Mouse (Mus musculus): ENCODE results near the gene Plcb2. TPM values are rescaled to one million over a fixed set of nuclear protein-coding genes. Genes with fewer than 3 reads are reported as not detected.

The Plcb2 gene
- polyA plus RNA-seq, 1 experiment from 2014 or later, result 0.44 TPM

DNA sequence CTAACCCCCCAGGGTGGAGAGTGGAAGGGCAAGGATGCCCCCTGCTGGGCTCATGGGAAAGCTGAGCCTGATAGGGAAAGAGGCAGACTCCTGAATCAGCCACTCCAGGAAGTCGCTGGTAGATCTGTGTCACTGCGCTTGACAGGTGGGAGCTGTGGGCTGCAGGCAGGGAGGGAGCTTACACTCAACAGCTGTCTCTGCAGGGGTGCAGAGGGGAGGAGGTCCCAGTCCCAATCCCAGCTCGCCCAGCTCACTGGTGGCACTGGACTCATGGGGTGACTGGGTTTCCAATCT lies 2.3 kb upstream of the Plcb2 start:
- Histone ChIP-seq H3K4me3 (replicated peaks) (no peak overlapping the region), H3K9ac (replicated peaks) (no peak overlapping the region), H3K27me3 (peaks cover 64% of the 10 kb centered on the region), H3K9me3 (no peaks in the 10 kb centered on the region), H3K36me3 (no peaks in the 10 kb centered on the region), H3K27ac (no peak overlapping the region), H3K4me1 (replicated peaks) (peaks cover 23% of the 10 kb centered on the region), H3K4me2 (no peak overlapping the region)
- no peak for ATAC-seq (ENCODE audit: insufficient number of reproducible peaks, insufficient read depth, low FRiP score, low TSS enrichment, low read depth)
- 0% methylated on average over 3 of the region's 3 CpGs for WGBS

- 28% methylated on average over 8 of the region's 8 CpGs for WGBS
- Histone ChIP-seq H3K9ac (replicated peaks) (no peak overlapping the region), H3K27ac (no peak overlapping the region), H3K27me3 (peaks cover 62% of the 10 kb centered on the region), H3K9me3 (no peaks in the 10 kb centered on the region), H3K4me1 (replicated peaks) (peaks cover 23% of the 10 kb centered on the region), H3K4me2 (no peak overlapping the region), H3K36me3 (no peaks in the 10 kb centered on the region), H3K4me3 (replicated peaks) (no peak overlapping the region)
- no peak for ATAC-seq (ENCODE audit: insufficient number of reproducible peaks, insufficient read depth, low FRiP score, low TSS enrichment, low read depth)
These were observed 1.8 kb upstream of the Plcb2 start for GRCm38 (mm10) chr2:118729816-118730621.

- no peaks in the 10 kb centered on the region for H3K9me3 ChIP-seq
- WGBS, result 42% methylated on average over 4 of the region's 4 CpGs
- H3K4me3 ChIP-seq (replicated peaks), result no peak overlapping the region
- no peak overlapping the region for H3K27ac ChIP-seq
- no peaks in the 10 kb centered on the region for H3K36me3 ChIP-seq
- peaks cover 23% of the 10 kb centered on the region for H3K4me1 ChIP-seq (replicated peaks)
- H3K27me3 ChIP-seq, result peaks cover 58% of the 10 kb centered on the region
- H3K4me2 ChIP-seq, result no peak overlapping the region
- H3K9ac ChIP-seq (replicated peaks), result no peak overlapping the region
- ATAC-seq (ENCODE audit: insufficient number of reproducible peaks, insufficient read depth, low FRiP score, low TSS enrichment, low read depth), result no peak
These were observed 956 bp upstream of the Plcb2 start for GRCm38 (mm10) chr2:118729194-118729593.

- ATAC-seq (ENCODE audit: insufficient number of reproducible peaks, insufficient read depth, low FRiP score, low TSS enrichment, low read depth), result no peak
- Histone ChIP-seq H3K4me2 (peak overlapping the region; percentile 34; the same call in 1 of the 2 replicates), H3K9me3 (no peaks in the 10 kb centered on the region), H3K4me1 (replicated peaks) (peaks cover 26% of the 10 kb centered on the region), H3K36me3 (no peaks in the 10 kb centered on the region), H3K27ac (no peak overlapping the region), H3K9ac (replicated peaks) (no peak overlapping the region), H3K27me3 (peaks cover 64% of the 10 kb centered on the region), H3K4me3 (replicated peaks) (no peak overlapping the region)
- 16% methylated on average over 9 of the region's 9 CpGs for WGBS
These were observed 327 bp downstream of the Plcb2 start for GRCm38 (mm10) chr2:118727911-118728310.

DNA sequence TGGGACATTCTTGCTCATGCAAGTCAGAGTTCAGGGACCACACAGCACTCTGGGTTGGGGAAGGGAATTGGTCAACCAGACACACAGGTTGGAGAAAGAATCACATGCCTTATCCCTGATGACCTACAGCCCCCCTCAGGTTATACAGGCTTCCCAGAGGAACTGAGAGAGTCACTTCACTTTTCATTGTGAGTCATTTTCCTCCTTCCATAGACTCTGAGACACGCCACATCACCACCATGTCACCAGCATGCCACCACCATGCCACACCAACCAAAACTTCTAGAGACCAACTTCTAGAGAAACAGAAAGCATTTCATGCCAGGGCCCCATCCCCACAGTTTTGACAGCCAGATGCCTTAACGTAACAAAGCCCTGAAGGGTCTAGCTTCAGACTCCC lies 1.4 kb downstream of the Plcb2 start:
- no peak overlapping the region for H3K9ac ChIP-seq (replicated peaks)
- 87% methylated on average over 2 of the region's 2 CpGs for WGBS
- no peak overlapping the region for H3K27ac ChIP-seq
- ATAC-seq (ENCODE audit: insufficient number of reproducible peaks, insufficient read depth, low FRiP score, low TSS enrichment, low read depth), result no peak
- no peaks in the 10 kb centered on the region for H3K36me3 ChIP-seq
- no peak overlapping the region for H3K4me2 ChIP-seq
- no peak overlapping the region for H3K4me3 ChIP-seq (replicated peaks)
- H3K4me1 ChIP-seq (replicated peaks), result peaks cover 29% of the 10 kb centered on the region
- no peaks in the 10 kb centered on the region for H3K9me3 ChIP-seq
- peaks cover 58% of the 10 kb centered on the region for H3K27me3 ChIP-seq

DNA sequence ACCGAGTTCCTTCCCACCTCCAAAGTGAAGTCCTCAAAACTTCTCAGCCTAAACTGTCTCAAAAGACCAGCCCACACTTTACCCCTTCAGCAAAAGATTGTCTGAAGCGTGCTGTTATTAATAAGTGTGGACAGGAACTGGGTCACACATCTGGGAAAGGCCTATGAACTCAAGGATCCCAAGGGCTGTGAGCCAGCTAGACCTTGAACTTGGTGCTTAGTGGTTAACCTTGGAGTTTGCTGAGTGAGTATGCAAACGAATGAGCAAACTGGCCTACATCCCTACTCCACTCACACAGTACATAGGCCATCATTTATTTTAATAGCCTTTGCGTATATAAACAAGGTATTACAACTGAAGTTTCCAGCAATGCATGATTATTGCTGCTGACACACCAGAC lies 2.7 kb downstream of the Plcb2 start:
- Histone ChIP-seq H3K4me1 (replicated peaks) (peaks cover 29% of the 10 kb centered on the region), H3K4me2 (no peak overlapping the region), H3K27ac (no peak overlapping the region), H3K9me3 (no peaks in the 10 kb centered on the region), H3K4me3 (replicated peaks) (no peak overlapping the region), H3K36me3 (no peaks in the 10 kb centered on the region), H3K27me3 (peaks cover 49% of the 10 kb centered on the region), H3K9ac (replicated peaks) (no peak overlapping the region)
- WGBS, result 86% methylated on average over 4 of the region's 4 CpGs
- no peak for ATAC-seq (ENCODE audit: insufficient number of reproducible peaks, insufficient read depth, low FRiP score, low TSS enrichment, low read depth)

DNA sequence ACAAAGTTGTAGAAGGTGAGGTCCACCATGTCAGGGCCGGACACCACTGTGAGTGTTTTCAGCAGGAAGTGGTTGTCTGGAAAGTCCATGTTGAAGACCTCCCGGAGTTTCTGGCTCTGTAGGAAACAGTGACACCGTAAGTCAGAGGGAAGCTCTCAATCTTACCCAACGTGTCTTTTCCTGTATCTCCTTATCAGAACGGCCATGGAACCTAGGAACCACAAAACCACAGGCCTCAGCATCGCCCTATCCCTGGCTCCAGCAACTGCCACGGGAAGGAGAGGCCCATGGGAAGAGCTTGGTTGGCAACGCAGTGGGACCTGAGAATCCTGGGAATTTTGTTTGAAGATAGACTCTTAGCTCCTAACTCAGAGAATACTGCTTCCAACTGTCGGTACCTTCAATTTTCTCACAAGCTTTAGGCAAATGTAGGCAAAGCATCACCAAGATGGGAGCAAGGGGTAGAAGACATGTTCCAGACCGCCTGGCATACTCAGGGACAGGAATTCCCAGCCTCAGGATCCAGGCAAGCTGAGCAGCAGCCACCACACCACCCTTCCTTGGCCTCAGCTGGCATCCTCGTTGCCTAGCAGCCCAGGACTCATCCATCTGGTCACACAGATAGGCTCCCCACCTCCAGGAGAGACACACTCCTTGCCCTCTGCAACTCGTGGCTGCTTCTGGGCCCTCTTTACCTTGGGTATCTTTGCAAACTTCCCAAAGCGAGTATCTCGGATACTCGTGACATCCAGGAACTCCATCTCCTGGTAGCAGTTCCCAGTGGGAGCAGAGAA lies 4.3 kb downstream of the Plcb2 start:
- no peaks in the 10 kb centered on the region for H3K36me3 ChIP-seq
- no peak overlapping the region for H3K4me2 ChIP-seq
- no peaks in the 10 kb centered on the region for H3K9me3 ChIP-seq
- WGBS, result 78% methylated on average over 15 of the region's 15 CpGs
- H3K27me3 ChIP-seq, result peaks cover 44% of the 10 kb centered on the region
- peaks cover 20% of the 10 kb centered on the region for H3K4me1 ChIP-seq (replicated peaks)
- H3K9ac ChIP-seq (replicated peaks), result no peak overlapping the region
- H3K27ac ChIP-seq, result no peak overlapping the region
- no peak overlapping the region for H3K4me3 ChIP-seq (replicated peaks)
- ATAC-seq (ENCODE audit: insufficient number of reproducible peaks, insufficient read depth, low FRiP score, low TSS enrichment, low read depth), result no peak

DNA sequence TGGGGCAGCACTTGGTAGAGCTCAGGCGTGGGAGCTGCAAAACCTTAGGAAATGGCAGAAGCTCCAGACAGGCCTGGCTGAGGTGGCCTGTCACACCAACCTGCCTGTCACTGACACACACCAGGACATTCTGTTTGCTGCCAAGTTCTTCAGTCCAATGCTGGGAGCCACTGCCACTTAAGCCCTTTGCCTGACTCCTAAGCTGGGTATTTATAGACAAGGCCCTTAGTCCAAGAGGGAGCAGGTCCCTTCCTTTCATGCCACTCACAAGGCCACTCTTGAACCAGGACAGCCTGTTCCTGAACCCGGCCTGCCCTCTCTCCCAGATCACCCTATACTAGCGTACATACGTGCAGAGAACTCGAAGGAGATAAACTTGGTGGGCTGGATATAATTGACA lies 11.6 kb downstream of the Plcb2 start:
- H3K27me3 ChIP-seq, result peaks cover 72% of the 10 kb centered on the region
- no peak overlapping the region for H3K9ac ChIP-seq (replicated peaks)
- 87% methylated on average over 5 of the region's 5 CpGs for WGBS

DNA sequence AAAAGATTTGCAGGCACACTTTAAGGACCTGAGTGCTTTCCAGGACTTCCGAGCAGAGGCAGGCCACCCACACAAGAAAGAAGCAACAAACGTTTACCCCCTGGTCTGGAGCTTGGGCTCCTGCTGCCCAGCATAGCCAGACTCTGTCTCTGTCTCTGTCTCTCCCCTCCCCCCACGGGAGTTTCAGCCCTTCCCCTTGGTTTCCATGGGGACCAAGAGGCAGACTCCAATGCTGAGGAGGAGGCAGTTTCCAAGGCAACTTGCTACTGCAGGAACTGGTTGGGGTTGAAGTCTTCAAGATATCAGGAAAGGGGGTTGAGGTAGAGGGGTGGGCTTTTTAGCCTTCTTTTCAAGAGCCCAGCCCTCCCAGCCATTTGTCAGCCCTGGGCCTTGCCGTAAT lies 14.0 kb downstream of the Plcb2 start:
- H3K4me1 ChIP-seq (replicated peaks), result peaks cover 22% of the 10 kb centered on the region
- 43% methylated on average over 4 of the region's 4 CpGs for WGBS
- ATAC-seq (ENCODE audit: insufficient number of reproducible peaks, insufficient read depth, low FRiP score, low TSS enrichment, low read depth), result no peak
- no peak overlapping the region for H3K27ac ChIP-seq
- no peaks in the 10 kb centered on the region for H3K9me3 ChIP-seq
- no peaks in the 10 kb centered on the region for H3K36me3 ChIP-seq
- peaks cover 91% of the 10 kb centered on the region for H3K27me3 ChIP-seq
- H3K4me3 ChIP-seq (replicated peaks), result no peak overlapping the region
- no peak overlapping the region for H3K9ac ChIP-seq (replicated peaks)
- no peak overlapping the region for H3K4me2 ChIP-seq

More for the DNA sequence above, 11.6 kb downstream of the Plcb2 start:
- Histone ChIP-seq H3K36me3 (no peaks in the 10 kb centered on the region), H3K4me1 (replicated peaks) (0 out of 2 replicates have a peak, but pooled peaks cover 2% of the 10 kb centered on the region), H3K4me2 (no peak overlapping the region), H3K4me3 (replicated peaks) (no peak overlapping the region), H3K27ac (no peak overlapping the region), H3K9me3 (no peaks in the 10 kb centered on the region)
- ATAC-seq (ENCODE audit: insufficient number of reproducible peaks, insufficient read depth, low FRiP score, low TSS enrichment, low read depth), result no peak

DNA sequence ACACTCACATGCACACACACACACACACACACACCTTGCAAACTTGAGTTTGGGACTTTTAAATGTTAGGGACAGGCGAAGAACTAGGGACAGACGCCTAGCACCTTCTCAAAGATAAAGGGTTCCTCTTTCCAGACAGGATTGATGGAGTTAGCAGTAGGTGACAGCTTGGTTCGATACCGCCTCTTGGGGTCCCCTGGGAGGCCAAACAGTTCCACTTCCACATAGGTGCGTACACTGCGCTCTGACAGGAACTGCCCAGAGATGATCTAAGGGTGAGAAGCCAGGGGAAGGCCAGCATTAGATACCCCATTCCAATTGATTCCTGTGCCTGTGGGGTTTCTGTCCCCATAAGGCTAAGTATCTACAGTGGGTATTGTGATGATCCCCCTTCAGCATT lies 14.6 kb downstream of the Plcb2 start:
- no peak for ATAC-seq (ENCODE audit: insufficient number of reproducible peaks, insufficient read depth, low FRiP score, low TSS enrichment, low read depth)
- WGBS, result 89% methylated on average over 6 of the region's 6 CpGs
- Histone ChIP-seq H3K4me2 (no peak overlapping the region), H3K27me3 (peaks cover 91% of the 10 kb centered on the region), H3K9me3 (no peaks in the 10 kb centered on the region), H3K27ac (no peak overlapping the region), H3K4me1 (replicated peaks) (peaks cover 22% of the 10 kb centered on the region), H3K36me3 (no peaks in the 10 kb centered on the region), H3K4me3 (replicated peaks) (no peak overlapping the region), H3K9ac (replicated peaks) (no peak overlapping the region)

DNA sequence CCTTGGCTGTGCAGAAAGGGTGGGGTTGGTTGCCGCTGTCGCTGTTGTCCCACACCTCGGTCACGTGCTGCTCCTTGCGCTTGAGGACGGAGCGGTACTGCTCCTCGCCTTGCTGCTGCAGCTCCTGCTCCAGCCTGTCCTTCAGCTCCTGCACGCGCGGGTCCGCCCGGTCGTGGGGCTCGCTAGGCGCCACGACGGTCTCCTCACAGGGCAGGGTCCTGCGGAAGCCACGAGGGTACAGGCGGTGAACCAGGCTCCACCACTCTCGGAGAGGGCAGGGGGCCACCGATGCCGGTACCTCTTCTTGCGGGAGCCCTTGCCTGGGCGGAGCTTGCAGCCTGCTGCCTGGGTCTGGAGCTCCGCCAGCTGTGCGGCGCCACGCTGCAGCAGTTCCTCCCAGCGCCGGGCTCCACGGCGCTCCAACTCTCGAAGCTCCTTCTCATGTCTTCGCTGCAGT lies 17.2 kb downstream of the Plcb2 start:
- WGBS, result under 1% methylated on average over 36 of the region's 36 CpGs
- Histone ChIP-seq H3K27ac (no peak overlapping the region), H3K4me1 (replicated peaks) (peaks cover 27% of the 10 kb centered on the region)

More for the DNA sequence above, 17.2 kb downstream of the Plcb2 start:
- no peaks in the 10 kb centered on the region for H3K36me3 ChIP-seq
- H3K9ac ChIP-seq (replicated peaks), result peak overlapping the region; percentile 50
- peak overlapping the region; percentile 46 for H3K4me3 ChIP-seq (replicated peaks)
- H3K9me3 ChIP-seq, result no peaks in the 10 kb centered on the region
- H3K27me3 ChIP-seq, result peaks cover 99% of the 10 kb centered on the region
- peak; percentile 63 for ATAC-seq (ENCODE audit: insufficient number of reproducible peaks, insufficient read depth, low FRiP score, low TSS enrichment, low read depth)
- peak overlapping the region; percentile 92 for H3K4me2 ChIP-seq

Data from limb, embryonic 12.5 days (tissue).